Mouse (Mus musculus) CH12.LX (cell line): Measurements from ENCODE around the gene Tmed2.
A peak's percentile ranks its signal among the peaks of the same experiment; 100 is the strongest.

Experiments
- BHLHE40 ChIP-seq: IDR thresholded peaks from 2 replicates; pipeline ENCODE4 v1.6.1; 2011; ENCODE audit warnings: mild to moderate bottlenecking, low read depth, low read length, improper control_type of control experiment
- CTCF ChIP-seq, 2 experiments: IDR thresholded peaks in 1 of 2; conservative IDR thresholded peaks in 1 of 2; 2 replicates each; pipeline ENCODE4 v1.5.1; 2011 to 2012; ENCODE audit warnings: low read depth in 2 of 2, low read length in 2 of 2, improper control_type of control experiment in 1 of 2, inconsistent platforms in 1 of 2, mild to moderate bottlenecking in 1 of 2, moderate library complexity in 1 of 2
- ELF1 ChIP-seq: IDR thresholded peaks from 2 replicates; pipeline ENCODE4 v1.6.1; 2014; ENCODE audit warnings: low read depth, mild to moderate bottlenecking, inconsistent platforms, low read length, improper control_type of control experiment
- ETS1 ChIP-seq: conservative IDR thresholded peaks from 2 replicates; pipeline ENCODE4 v1.6.1; 2012; ENCODE audit warnings: low read depth, mild to moderate bottlenecking, inconsistent platforms, low read length, improper control_type of control experiment, moderate library complexity
- HCFC1 ChIP-seq: IDR thresholded peaks from 2 replicates; pipeline ENCODE4 v1.6.1; 2012; ENCODE audit warnings: low read depth, mild to moderate bottlenecking, inconsistent platforms, low read length, improper control_type of control experiment
- MEF2A ChIP-seq: IDR thresholded peaks from 2 replicates; pipeline ENCODE4 v1.6.1; 2014; ENCODE audit warnings: low read depth, mild to moderate bottlenecking, inconsistent platforms, low read length, improper control_type of control experiment, borderline replicate concordance
- NELFE ChIP-seq: IDR thresholded peaks from 2 replicates; pipeline ENCODE4 v1.6.1; 2011; ENCODE audit warnings: low read depth, low read length, improper control_type of control experiment
- NRF1 ChIP-seq: IDR thresholded peaks from 2 replicates; pipeline ENCODE4 v1.6.1; 2014; ENCODE audit warnings: low read depth, mild to moderate bottlenecking, inconsistent platforms, low read length, improper control_type of control experiment, moderate library complexity
- RAD21 ChIP-seq: IDR thresholded peaks from 2 replicates; pipeline ENCODE4 v1.6.1; 2011; ENCODE audit warnings: low read depth, mild to moderate bottlenecking, low read length, improper control_type of control experiment, moderate library complexity
- TCF12 ChIP-seq: IDR thresholded peaks from 2 replicates; pipeline ENCODE4 v1.6.1; 2014; ENCODE audit warnings: low read depth, mild to moderate bottlenecking, inconsistent platforms, low read length, improper control_type of control experiment
- USF2 ChIP-seq: conservative IDR thresholded peaks from 2 replicates; pipeline ENCODE4 v1.6.1; 2011; ENCODE audit warnings: low read depth, low read length, improper control_type of control experiment
- ZNF384 ChIP-seq: IDR thresholded peaks from 2 replicates; pipeline ENCODE4 v1.6.1; 2012; ENCODE audit warnings: low read depth, low read length, improper control_type of control experiment, inconsistent platforms

- TF ChIP-seq NRF1 (peak; percentile 68), HCFC1 (no peak), CTCF (conservative IDR thresholded peaks at IDR 0.05 in 1 of 2, IDR thresholded peaks at IDR 0.05 in 1 of 2; ENCODE audit: low read depth in 2 of 2, low read length in 2 of 2) (no peak), RAD21 (no peak), ZNF384 (no peak), NELFE (no peak), USF2 (no peak), ELF1 (no peak), MEF2A (no peak), ETS1 (no peak), TCF12 (no peak), BHLHE40 (no peak)
Observed at GRCm38 (mm10) chr5:124530655-124531582, 9.6 kb upstream of the Tmed2 start, which contains the start of gene Rilpl1.
